Mouse (Mus musculus) hindbrain, postnatal 0 days (tissue): ENCODE results near the gene Fuk. TPM values are rescaled to one million over a fixed set of nuclear protein-coding genes. Genes with fewer than 3 reads are reported as not detected.
"Not testable (repeated sequence)": the region's sequence is repeated elsewhere in the genome, so short reads cannot be mapped to it uniquely, and the experiment has no call there.

Experiments
- ATAC-seq: fragments of 200-750 bp; cut with Nextera tagmentation; 2 replicates; pipeline ENCODE4 v1.8.0; 2017; ENCODE audit warnings: mild to moderate bottlenecking, moderate TSS enrichment, moderate library complexity
- DNase-seq: peaks from one replicate; pipeline ENCODE4 v3.0.0-alpha.2; 2015; ENCODE audit warnings: low spot score
- H3K27ac ChIP-seq: fragments of 300-500 bp; sonication (generic); 2 replicates; pipeline ENCODE4 v1.5.1; 2014; ENCODE audit warnings: mild to moderate bottlenecking
- H3K27me3 ChIP-seq: fragments of 300-500 bp; sonication (generic); 2 replicates; pipeline ENCODE4 v1.6.1; 2014; ENCODE audit warnings: low read length, mixed read lengths; ENCODE audit not compliant: insufficient read depth
- H3K36me3 ChIP-seq: fragments of 300-500 bp; sonication (generic); 2 replicates; pipeline ENCODE4 v1.6.1; 2014; ENCODE audit warnings: low read length, mixed read lengths; ENCODE audit not compliant: insufficient read depth
- H3K4me1 ChIP-seq: fragments of 300-500 bp; sonication (generic); 2 replicates; pipeline ENCODE4 v1.6.1; 2014; ENCODE audit warnings: antibody characterized with exemption, low read length, mixed read lengths; ENCODE audit not compliant: insufficient read depth
- H3K4me2 ChIP-seq: fragments of 300-500 bp; sonication (generic); 2 replicates; pipeline ENCODE4 v1.6.1; 2014; ENCODE audit warnings: low read depth, mild to moderate bottlenecking, low read length, moderate library complexity, mixed read lengths
- H3K4me3 ChIP-seq: fragments of 300-500 bp; sonication (generic); 2 replicates; pipeline ENCODE4 v1.5.1; 2014; ENCODE audit warnings: low read length
- H3K9ac ChIP-seq: fragments of 300-500 bp; sonication (generic); replicated peaks from 2 replicates; pipeline ENCODE4 v1.6.1; 2014; ENCODE audit warnings: mild to moderate bottlenecking, low read length, moderate library complexity, mixed read lengths
- H3K9me3 ChIP-seq: fragments of 300-500 bp; sonication (generic); 2 replicates; pipeline ENCODE4 v1.6.1; 2016; ENCODE audit warnings: low read length, mixed read lengths
- CTCF ChIP-seq: IDR thresholded peaks from 2 replicates; pipeline ENCODE4 v1.5.1; 2016; ENCODE audit warnings: antibody characterized with exemption, control low read depth, low read depth
- WGBS: fragments of 180-500 bp; shearing (Covaris S2); extraction: QIAGEN DNeasy Blood & Tissue Kit; methylation state at CpG from one replicate; pipeline ENCODE4 v1.1.7; 2014; 5-methylcytosine and 5-hydroxymethylcytosine counted together
- polyA plus RNA-seq: library from polyadenylated mRNA; unstranded; fragments of >200 nt; fragmentation: Nextera tagmentation; extraction: Ambion mirVana; gene quantifications from 2 replicates; pipeline ENCODE4 v1.2.1, GENCODE M21; 2015
- total RNA-seq: library from RNA; depleted of rRNA; stranded (reverse); fragments of >200 nt; gene quantifications from 2 replicates; pipeline ENCODE4 v1.2.3, GENCODE M21; 2014

Gene Fuk
- total and polyA plus RNA-seq, 2 experiments from 2014 or later: 5.3 to 17.9 TPM

- ATAC-seq (no peak), DNase-seq (peak; percentile 30)
- Histone ChIP-seq H3K27ac (no peak overlapping the region), H3K9ac (no peak overlapping the region), H3K27me3 (no peaks in the 10 kb centered on the region), H3K4me3 (no peak overlapping the region), H3K36me3 (peaks cover 77% of the 10 kb centered on the region), H3K9me3 (no peaks in the 10 kb centered on the region), H3K4me1 (no peaks in the 10 kb centered on the region), H3K4me2 (no peak overlapping the region)
- WGBS: 83% methylated on average over 7 of the region's 7 CpGs
- peak; percentile 44; the same call in 1 of the 2 replicates for TF ChIP-seq CTCF
These were observed 42.4 kb downstream of the Fuk start for GRCm38 (mm10) chr8:110859651-110860501.

GRCm38 (mm10) chr8:110856760-110857461 is 45.4 kb downstream of the Fuk start:
- TF ChIP-seq CTCF: peak; percentile 24
- H3K4me2 ChIP-seq: no peak overlapping the region
- H3K4me1 ChIP-seq: no peaks in the 10 kb centered on the region
- H3K9ac ChIP-seq: no peak overlapping the region
- no peaks in the 10 kb centered on the region for H3K9me3 ChIP-seq
- peaks cover 74% of the 10 kb centered on the region for H3K36me3 ChIP-seq
- no peak overlapping the region for H3K4me3 ChIP-seq
- no peaks in the 10 kb centered on the region for H3K27me3 ChIP-seq
- 85% methylated on average over 4 of the region's 5 CpGs for WGBS
- H3K27ac ChIP-seq: no peak overlapping the region
- ATAC-seq (no peak), DNase-seq (no peak)

DNA sequence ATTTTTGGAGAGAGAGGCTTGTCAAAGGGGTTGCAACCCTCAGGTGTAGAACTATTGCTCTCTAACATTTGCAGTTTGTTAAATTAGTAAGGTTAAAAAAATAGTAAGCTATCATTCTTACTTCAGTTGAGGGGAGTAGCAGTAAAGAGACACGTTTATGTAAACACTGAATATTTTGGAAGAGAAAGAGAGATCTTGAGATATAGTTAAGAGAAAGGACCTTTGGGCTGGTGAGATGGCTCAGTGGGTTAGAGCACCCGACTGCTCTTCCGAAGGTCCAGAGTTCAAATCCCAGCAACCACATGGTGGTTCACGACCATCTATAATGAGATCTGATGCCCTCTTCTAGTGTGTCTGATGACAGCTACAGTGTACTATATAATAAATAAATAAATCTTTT is 46.2 kb downstream of the Fuk start:
- H3K4me3 ChIP-seq, DNase-seq, H3K27ac ChIP-seq, H3K27me3 ChIP-seq, H3K4me1 ChIP-seq, ATAC-seq, H3K9me3 ChIP-seq, H3K4me2 ChIP-seq, H3K9ac ChIP-seq: not testable (repeated sequence)
- 96% methylated on average over 3 of the region's 4 CpGs for WGBS
- H3K36me3 ChIP-seq: peaks cover 76% of the 10 kb centered on the region

GRCm38 (mm10) chr8:110851186-110851585 is 51.1 kb downstream of the Fuk start:
- no peak overlapping the region for H3K4me2 ChIP-seq
- H3K27me3 ChIP-seq: no peaks in the 10 kb centered on the region
- 97% methylated on average over 10 of the region's 10 CpGs for WGBS
- peaks cover 5% of the 10 kb centered on the region; the same call in 1 of the 2 replicates for H3K4me1 ChIP-seq
- no peaks in the 10 kb centered on the region for H3K9me3 ChIP-seq
- H3K27ac ChIP-seq: no peak overlapping the region
- no peak for TF ChIP-seq CTCF
- ATAC-seq (no peak), DNase-seq (no peak)
- H3K9ac ChIP-seq: no peak overlapping the region
- H3K36me3 ChIP-seq: peaks cover 53% of the 10 kb centered on the region
- H3K4me3 ChIP-seq: no peak overlapping the region

DNA sequence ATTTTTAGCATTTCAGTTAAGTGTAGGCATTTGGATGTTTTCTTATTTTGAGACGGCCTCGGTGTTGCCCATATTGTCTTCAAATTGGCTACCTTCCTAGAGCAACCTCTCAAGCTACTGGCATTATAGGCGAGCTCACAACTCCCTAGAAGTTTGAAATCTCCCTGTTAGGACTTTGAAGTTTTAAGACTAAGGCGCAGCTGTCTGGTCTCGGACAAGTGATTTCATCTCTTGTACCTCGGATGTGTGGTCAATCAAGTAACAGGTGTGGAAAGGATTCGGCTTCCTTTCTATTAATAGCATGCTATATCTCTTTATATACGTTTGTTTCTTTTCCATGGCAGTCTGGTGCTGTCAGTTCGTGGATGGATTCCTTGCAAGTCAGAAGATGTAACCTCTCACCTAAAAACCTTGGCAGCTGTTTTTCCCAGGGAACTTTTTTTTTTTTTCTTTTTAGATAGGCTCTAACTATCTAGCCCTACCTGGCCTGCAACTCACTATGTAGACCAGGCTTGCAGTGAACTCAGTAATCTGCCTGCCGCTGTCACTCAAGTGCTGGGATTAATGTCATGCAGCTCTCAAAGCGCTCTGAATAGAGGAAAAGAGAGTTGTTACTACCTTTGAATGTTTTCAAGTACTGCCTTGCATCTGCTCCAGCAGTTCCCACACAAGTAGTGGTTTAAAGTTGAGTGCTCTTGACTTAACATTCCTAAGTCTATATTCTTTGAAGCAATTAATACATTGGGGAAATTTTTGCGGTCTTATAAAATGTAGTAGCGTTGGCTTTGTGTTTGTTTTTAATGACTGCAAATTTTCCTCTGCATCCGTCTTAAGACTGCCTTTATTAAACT is 54.4 kb downstream of the Fuk start:
- H3K9me3 ChIP-seq: no peaks in the 10 kb centered on the region
- H3K4me2 ChIP-seq: peak overlapping the region; percentile 88
- H3K4me1 ChIP-seq: peaks cover 12% of the 10 kb centered on the region
- DNase-seq (no peak), ATAC-seq (no peak)
- H3K27ac ChIP-seq: no peak overlapping the region
- H3K9ac ChIP-seq: peak overlapping the region; percentile 83; the same call in 1 of the 2 replicates
- no peak for TF ChIP-seq CTCF
- peak overlapping the region; percentile 79 for H3K4me3 ChIP-seq
- WGBS: 67% methylated on average over 14 of the region's 14 CpGs
- H3K27me3 ChIP-seq: no peaks in the 10 kb centered on the region
- peaks cover 44% of the 10 kb centered on the region for H3K36me3 ChIP-seq

DNA sequence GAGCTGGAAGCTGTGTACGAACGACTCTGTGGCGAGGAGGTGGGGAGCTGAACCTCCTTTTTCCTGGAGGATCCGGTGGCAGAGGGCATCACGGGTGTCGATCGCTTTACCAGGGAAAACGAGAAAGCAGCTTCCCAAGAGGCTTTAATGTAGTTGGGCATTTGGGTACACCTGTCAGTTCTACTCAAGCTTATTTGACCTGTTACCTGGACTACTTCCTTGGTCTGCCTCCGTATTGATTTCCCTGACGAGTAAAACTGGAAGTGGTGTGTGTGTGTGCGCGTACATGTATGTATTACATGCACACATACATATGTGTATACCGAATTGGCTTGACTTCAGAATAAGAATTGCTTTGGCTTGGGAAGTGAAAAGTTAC is 55.1 kb downstream of the Fuk start:
- peaks cover 44% of the 10 kb centered on the region for H3K36me3 ChIP-seq
- peak overlapping the region; percentile 88 for H3K4me2 ChIP-seq
- H3K27me3 ChIP-seq: no peaks in the 10 kb centered on the region
- peak overlapping the region; percentile 83 for H3K9ac ChIP-seq
- WGBS: 1% methylated on average over 13 of the region's 13 CpGs
- TF ChIP-seq CTCF: no peak
- peak overlapping the region; percentile 94 for H3K27ac ChIP-seq
- ATAC-seq (peak; percentile 16; the same call in 1 of the 2 replicates), DNase-seq (no peak)
- no peaks in the 10 kb centered on the region for H3K9me3 ChIP-seq
- peak overlapping the region; percentile 79 for H3K4me3 ChIP-seq
- peaks cover 12% of the 10 kb centered on the region for H3K4me1 ChIP-seq
